Mouse (Mus musculus): ENCODE measurements around the gene Casq2. TPM values are rescaled to one million over a fixed set of nuclear protein-coding genes. Genes with fewer than 3 reads are reported as not detected.

The Casq2 gene
- polyA plus RNA-seq, 1 experiment from 2014 or later, result 105 TPM

- 7% methylated on average over 20 of the region's 20 CpGs for WGBS
- ATAC-seq (ENCODE audit: insufficient number of reproducible peaks, low FRiP score), result 0 out of 2 replicates have a peak, but pooled peaks have one; percentile 16
- H3K4me1 ChIP-seq (replicated peaks), result peaks cover 88% of the 10 kb centered on the region
- H3K9me3 ChIP-seq (replicated peaks), result no peaks in the 10 kb centered on the region
- peak overlapping the region; percentile 19 for H3K4me3 ChIP-seq
- no peaks in the 10 kb centered on the region for H3K27me3 ChIP-seq (replicated peaks)
- peak overlapping the region; percentile 80 for H3K27ac ChIP-seq (ENCODE audit: poor library complexity, severe bottlenecking)
- H3K9ac ChIP-seq, result peak overlapping the region; percentile 5; the same call in 1 of the 2 replicates
- peak overlapping the region; percentile 57 for H3K4me2 ChIP-seq
- H3K36me3 ChIP-seq, result peaks cover 8% of the 10 kb centered on the region
Measured at GRCm38 (mm10) chr3:102193488-102194290, 107.5 kb downstream of the Casq2 start.

GRCm38 (mm10) chr3:102194291-102195051, 108.3 kb downstream of the Casq2 start:
- Histone ChIP-seq H3K27ac (ENCODE audit: poor library complexity, severe bottlenecking) (peak overlapping the region; percentile 80), H3K4me1 (replicated peaks) (peaks cover 91% of the 10 kb centered on the region), H3K4me2 (peak overlapping the region; percentile 57), H3K4me3 (no peak overlapping the region), H3K36me3 (peaks cover 8% of the 10 kb centered on the region), H3K9me3 (replicated peaks) (no peaks in the 10 kb centered on the region), H3K27me3 (replicated peaks) (no peaks in the 10 kb centered on the region), H3K9ac (peak overlapping the region; percentile 5; the same call in 1 of the 2 replicates)
- ATAC-seq (ENCODE audit: insufficient number of reproducible peaks, low FRiP score), result no peak
- 16% methylated on average over 11 of the region's 11 CpGs for WGBS

- Histone ChIP-seq H3K4me3 (no peak overlapping the region), H3K4me1 (replicated peaks) (peaks cover 93% of the 10 kb centered on the region), H3K9ac (no peak overlapping the region), H3K36me3 (peaks cover 8% of the 10 kb centered on the region), H3K9me3 (replicated peaks) (no peaks in the 10 kb centered on the region), H3K4me2 (no peak overlapping the region), H3K27ac (ENCODE audit: poor library complexity, severe bottlenecking) (no peak overlapping the region), H3K27me3 (replicated peaks) (no peaks in the 10 kb centered on the region)
- WGBS, result 46% methylated on average over 2 of the region's 2 CpGs
- no peak for ATAC-seq (ENCODE audit: insufficient number of reproducible peaks, low FRiP score)
Measured at GRCm38 (mm10) chr3:102195762-102196161, 109.5 kb downstream of the Casq2 start.

Other genes with a start within 250 kb of the Casq2 start
- 0.32 and 0.62 TPM in 2 replicates for gene Mab21l3, start 237.5 kb upstream of the Casq2 start, polyA plus RNA-seq (2016; fragmentation: Nextera tagmentation; extraction: Ambion mirVana)
- gene Slc22a15, start 162.0 kb upstream of the Casq2 start, polyA plus RNA-seq (2016; fragmentation: Nextera tagmentation; extraction: Ambion mirVana), result 7.7 and 8.2 TPM in 2 replicates
- 0.09 and 0.14 TPM in 2 replicates for gene Nhlh2, start 76.3 kb upstream of the Casq2 start, polyA plus RNA-seq (2016; fragmentation: Nextera tagmentation; extraction: Ambion mirVana)
- 31.0 and 31.8 TPM in 2 replicates for gene Vangl1, start 118.3 kb downstream of the Casq2 start, polyA plus RNA-seq (2016; fragmentation: Nextera tagmentation; extraction: Ambion mirVana)